Mouse (Mus musculus): ENCODE measurements around the gene Mvd.

- no peak for TF ChIP-seq CTCF (IDR thresholded peaks at IDR 0.05; ENCODE audit: low read depth)
- TF ChIP-seq EP300 (IDR thresholded peaks at IDR 0.05; ENCODE audit: low read depth) = no peak
Measured at GRCm38 (mm10) chr8:122474951-122475560, 31.8 kb upstream of the Mvd start.
